ENCODE assay signal across 23 mouse cellular contexts in genomic region chr1:24511536-24511935, GRCm38 (mm10).
A peak's percentile ranks its signal among the peaks of the same experiment; 100 is the strongest.
DNase-seq lines count a peak whose midpoint lies in the region; ATAC-seq and TF ChIP-seq lines count a peak whose summit lies in the region.
"Had no signal": no experiment of that assay in that cellular context is flagged by ENCODE, and none has a peak within 500 bp of the region (broad histone marks: within the 10 kb centered on the region; RNA-seq: fewer than 3 reads in every experiment).

No protein-coding gene starts in this region.

- WGBS in kidney, postnatal 0 days: 61% methylated on average over 6 of the region's 6 CpGs
- 34% methylated on average over 6 of the region's 6 CpGs for WGBS in embryonic facial prominence, embryonic 14.5 days

- H3K4me2 ChIP-seq in kidney, postnatal 0 days (ENCODE audit: low read length): no peak overlapping the region
- no peak overlapping the region for H3K4me2 ChIP-seq in embryonic facial prominence, embryonic 14.5 days (ENCODE audit: low read depth, low read length)
- H3K4me2 ChIP-seq: embryonic facial prominence, embryonic 12.5 days; forebrain, embryonic 13.5 days; hindbrain, embryonic 13.5 days had no signal

- no peak for ATAC-seq in kidney, postnatal 0 days (replicated peaks; ENCODE audit: low FRiP score, low read depth)
- peak; percentile 57; the same call in 1 of the 2 replicates for ATAC-seq in embryonic facial prominence, embryonic 14.5 days (ENCODE audit: low read depth)
- ATAC-seq: forebrain, embryonic 13.5 days; forebrain, postnatal 0 days; hindbrain, postnatal 0 days had no signal

- TF ChIP-seq CTCF in kidney, postnatal 0 days (IDR thresholded peaks at IDR 0.05; ENCODE audit: low read depth): no peak

- no peak overlapping the region for H3K27ac ChIP-seq in kidney, postnatal 0 days
- H3K27ac ChIP-seq in embryonic facial prominence, embryonic 14.5 days (replicated peaks; ENCODE audit: low read depth, low read length): no peak overlapping the region
- H3K27ac ChIP-seq: embryonic facial prominence, embryonic 12.5 days; forebrain, embryonic 13.5 days; heart, embryonic 10.5 days; hindbrain, embryonic 13.5 days; hindbrain, postnatal 0 days had no signal

- H3K9ac ChIP-seq in kidney, postnatal 0 days (ENCODE audit: low read depth, low read length): no peak overlapping the region
- H3K9ac ChIP-seq in embryonic facial prominence, embryonic 14.5 days (ENCODE audit: low read depth, low read length): no peak overlapping the region
- H3K9ac ChIP-seq: embryonic facial prominence, embryonic 12.5 days; forebrain, embryonic 13.5 days; forebrain, postnatal 0 days; hindbrain, embryonic 13.5 days had no signal

- no peaks in the 10 kb centered on the region for H3K4me1 ChIP-seq in kidney, postnatal 0 days (replicated peaks; ENCODE audit: insufficient read depth, low read length)
- no peaks in the 10 kb centered on the region for H3K4me1 ChIP-seq in embryonic facial prominence, embryonic 14.5 days (ENCODE audit: control insufficient read depth, insufficient read depth, low read length)
- H3K4me1 ChIP-seq: embryonic facial prominence, embryonic 12.5 days; forebrain, embryonic 13.5 days; heart, embryonic 10.5 days; hindbrain, embryonic 13.5 days had no signal

- DNase-seq in kidney, postnatal 0 days (ENCODE audit: low spot score): peak; percentile 21
- no peak for DNase-seq in kidney, postnatal 14 days
- DNase-seq in embryo, embryonic 11 days: peak; percentile 17
- peak; percentile 71 for DNase-seq in embryonic facial prominence, embryonic 14.5 days (ENCODE audit: low spot score)
- no peak for DNase-seq in urinary bladder, postnatal 10 days (ENCODE audit: low spot score)
- no peak for DNase-seq in cerebellum, adult 11 months
- DNase-seq in right cerebral cortex, adult 18-20 months: no peak
- DNase-seq: adrenal gland, adult 2 months; adrenal gland, postnatal 36 days; cerebellum, adult 11-12 months; cerebellum, adult 9-10 months; cerebellum, postnatal 36 days; forebrain, postnatal 0 days; gastrocnemius, postnatal 36 days; heart, adult 18-20 months; heart, postnatal 10 days; kidney, adult 11 months had no signal

- H3K4me3 ChIP-seq in kidney, postnatal 0 days (replicated peaks; ENCODE audit: low read depth, low read length): no peak overlapping the region
- no peak overlapping the region for H3K4me3 ChIP-seq in embryonic facial prominence, embryonic 14.5 days (ENCODE audit: low read depth, low read length)
- H3K4me3 ChIP-seq: embryonic facial prominence, embryonic 12.5 days; forebrain, embryonic 13.5 days; heart, embryonic 10.5 days; hindbrain, embryonic 13.5 days had no signal

- no peaks in the 10 kb centered on the region for H3K9me3 ChIP-seq in kidney, postnatal 0 days (replicated peaks; ENCODE audit: low read length)
- H3K9me3 ChIP-seq in embryonic facial prominence, embryonic 14.5 days (ENCODE audit: control insufficient read depth, low read length): no peaks in the 10 kb centered on the region
- H3K9me3 ChIP-seq: embryonic facial prominence, embryonic 12.5 days; forebrain, embryonic 13.5 days; heart, embryonic 10.5 days; hindbrain, embryonic 13.5 days had no signal

- H3K27me3 ChIP-seq in kidney, postnatal 0 days (ENCODE audit: insufficient read depth, low read length): no peaks in the 10 kb centered on the region
- no peaks in the 10 kb centered on the region for H3K27me3 ChIP-seq in embryonic facial prominence, embryonic 14.5 days (replicated peaks; ENCODE audit: control insufficient read depth, insufficient read depth, low read length)
- H3K27me3 ChIP-seq: CH12.LX; embryonic facial prominence, embryonic 12.5 days; forebrain, embryonic 13.5 days; hindbrain, embryonic 13.5 days had no signal

- no peaks in the 10 kb centered on the region for H3K36me3 ChIP-seq in kidney, postnatal 0 days (ENCODE audit: insufficient read depth, low read length)
- H3K36me3 ChIP-seq in embryonic facial prominence, embryonic 14.5 days (ENCODE audit: control insufficient read depth, insufficient read depth, low read length): no peaks in the 10 kb centered on the region
- H3K36me3 ChIP-seq: embryonic facial prominence, embryonic 12.5 days; heart, embryonic 10.5 days; hindbrain, embryonic 13.5 days had no signal

Comparison
In these comparisons a context has a peak if more than half of its experiments do, and no peak if none do; other contexts are left out.
1. DNase-seq: peak in kidney, postnatal 0 days (single experiment), embryo, embryonic 11 days (single experiment) and embryonic facial prominence, embryonic 14.5 days (single experiment); none in kidney, postnatal 14 days (single experiment), urinary bladder, postnatal 10 days (single experiment), cerebellum, adult 11 months (single experiment) and right cerebral cortex, adult 18-20 months (single experiment).